Mouse (Mus musculus) olfactory bulb, adult 2 months (tissue): ENCODE data around the gene Oip5.
"Not testable (repeated sequence)": the region's sequence is repeated elsewhere in the genome, so short reads cannot be mapped to it uniquely, and the experiment has no call there.

Experiments
- CTCF ChIP-seq: fragments of 200-500 bp; IDR thresholded peaks from 2 replicates; pipeline ENCODE4 v1.5.1; 2012; ENCODE audit warnings: low read depth, mild to moderate bottlenecking, low read length, moderate library complexity; ENCODE audit not compliant: insufficient read depth
- POLR2A ChIP-seq: fragments of 200-500 bp; IDR thresholded peaks from 2 replicates; pipeline ENCODE4 v1.6.1; 2012; ENCODE audit warnings: mild to moderate bottlenecking, low read depth, low read length, moderate library complexity; ENCODE audit not compliant: insufficient read depth

GRCm38 (mm10) chr2:119619002-119619401 is 733 bp upstream of the Oip5 start:
- not testable (repeated sequence) for TF ChIP-seq POLR2A, CTCF
